Mouse (Mus musculus) ovary, adult 18-20 months (tissue): ENCODE data around the gene Arih1.

Source experiments
- DNase-seq: peaks from one replicate; pipeline ENCODE4 v3.0.0; 2022; ENCODE audit warnings: low spot score, mixed read lengths

The Arih1 gene

DNA sequence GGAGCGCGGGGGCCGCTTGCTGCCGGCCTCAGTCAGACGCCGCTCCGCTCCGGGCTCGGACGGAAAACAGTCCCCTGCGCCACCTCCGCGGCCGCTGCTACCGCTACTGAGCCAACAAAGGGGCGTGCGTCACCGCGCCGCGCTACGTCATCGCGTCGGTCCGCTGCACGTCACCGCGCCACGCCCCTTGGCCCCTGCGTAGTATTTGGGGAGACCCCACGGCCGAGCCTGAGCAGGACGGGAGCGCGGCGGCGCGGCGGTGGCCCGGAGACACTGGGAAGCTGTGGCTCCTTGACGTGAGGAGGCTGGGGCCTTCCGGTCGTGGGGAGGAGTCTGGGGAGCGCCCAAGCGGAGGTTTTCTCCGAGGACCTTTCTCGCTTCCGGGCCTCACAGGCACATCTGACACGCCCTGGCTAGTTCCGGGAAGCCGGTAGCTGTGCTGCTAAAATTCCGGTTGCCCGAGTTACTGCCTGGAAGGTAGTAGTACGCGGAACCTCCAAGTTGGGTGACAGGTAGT, at the start of gene Arih1:
TSS of gene Arih1 (minus strand) at position 70 of the 517 bp plus-strand sequence.
- peak; percentile 97 for DNase-seq

DNA sequence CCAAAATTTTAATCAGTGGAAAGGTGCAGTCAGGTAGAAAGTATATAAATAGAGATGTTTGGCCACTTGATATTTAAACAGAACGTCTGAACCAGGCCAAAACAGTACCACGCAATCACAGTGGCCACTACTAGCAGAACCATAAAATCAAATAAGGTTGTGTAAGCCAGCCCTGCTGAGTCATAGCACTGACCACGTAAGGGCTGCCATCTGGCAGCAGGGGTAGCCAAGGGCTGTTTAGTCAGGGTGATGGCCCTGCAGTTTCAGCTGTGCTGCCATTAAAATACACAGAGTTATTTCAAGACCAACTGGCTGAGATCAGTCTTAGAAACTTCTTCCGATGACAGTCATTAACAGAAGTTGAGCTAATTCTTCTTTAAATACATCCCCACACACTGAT, 47.5 kb upstream of the Arih1 start:
- DNase-seq = peak; percentile 34

DNA sequence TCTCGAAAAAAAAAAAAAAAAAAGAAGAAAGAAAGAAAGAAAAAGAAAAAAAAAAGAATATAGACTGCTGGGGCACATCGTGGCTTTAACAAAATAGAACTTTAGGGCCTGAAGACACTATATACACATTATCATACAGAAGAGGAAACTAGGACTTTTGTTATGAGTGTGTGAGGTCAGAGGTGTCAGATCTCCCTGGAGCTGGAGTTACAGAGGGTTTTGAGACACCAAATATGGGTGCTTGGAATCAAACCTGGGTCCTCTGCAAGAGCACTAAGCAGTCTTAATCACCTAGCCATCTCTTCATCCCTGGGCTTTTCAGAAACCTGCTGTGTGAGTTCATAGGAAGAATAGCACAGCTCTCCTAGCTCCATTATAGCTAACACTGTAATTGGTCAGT, 47.0 kb upstream of the Arih1 start:
- no peak for DNase-seq

DNA sequence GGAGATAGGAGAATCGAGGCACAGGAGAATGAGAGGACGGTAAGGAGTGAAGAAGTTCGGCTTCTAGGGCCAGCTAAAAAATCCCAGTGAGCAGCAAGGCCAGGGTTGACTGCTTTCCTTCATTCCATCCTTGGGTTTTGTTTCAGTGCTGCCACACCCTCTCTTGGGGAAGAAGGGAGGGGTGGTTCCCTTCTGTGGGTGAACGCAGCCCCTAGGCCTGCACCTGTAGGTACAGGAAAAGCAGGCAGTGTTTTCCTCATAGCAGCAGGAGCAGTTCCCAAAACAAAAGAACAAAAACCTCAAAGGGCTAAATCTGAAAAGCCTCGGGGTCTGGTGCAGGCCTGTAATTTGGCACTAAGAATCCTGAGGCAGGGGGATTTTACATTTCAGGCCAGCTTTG, 45.2 kb upstream of the Arih1 start:
- DNase-seq = no peak

DNA sequence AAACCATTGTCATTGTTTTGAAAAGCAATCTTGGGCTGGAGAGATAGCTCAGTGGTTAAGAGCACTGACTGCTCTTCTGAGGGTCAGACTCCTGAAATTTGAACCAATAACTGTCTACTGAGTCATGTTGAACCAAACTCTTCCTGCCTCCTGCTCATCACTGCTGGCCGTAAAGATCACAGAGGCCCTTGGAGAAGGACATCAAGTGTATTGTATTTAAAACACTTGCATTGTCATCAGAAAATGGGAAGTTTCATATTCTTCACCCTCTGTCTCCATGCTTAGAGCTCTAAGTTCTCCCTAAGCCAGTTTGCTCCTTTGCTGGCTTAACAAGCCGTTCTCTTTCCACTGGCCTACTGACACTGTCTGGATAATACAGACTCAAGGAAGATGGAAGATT, 41.9 kb upstream of the Arih1 start:
- DNase-seq = no peak

DNA sequence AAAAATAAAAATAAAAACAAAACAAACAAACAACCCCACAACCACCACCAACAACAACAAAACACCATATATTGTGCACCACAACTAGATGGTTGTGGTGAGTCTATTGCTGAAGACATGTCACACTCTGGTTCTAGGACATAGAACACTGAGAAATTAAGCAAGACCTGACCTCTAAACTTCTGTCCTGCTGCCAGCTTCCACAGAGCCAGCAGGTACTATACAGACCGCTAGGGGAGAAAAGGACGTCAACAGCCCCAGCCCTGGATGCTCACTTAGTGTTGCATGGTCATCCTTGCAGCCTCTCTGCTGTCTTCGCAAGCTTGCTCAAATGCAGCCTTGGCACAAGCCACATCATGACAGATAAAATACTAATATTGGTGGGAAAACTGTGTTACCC, 41.2 kb upstream of the Arih1 start:
- DNase-seq = no peak

DNA sequence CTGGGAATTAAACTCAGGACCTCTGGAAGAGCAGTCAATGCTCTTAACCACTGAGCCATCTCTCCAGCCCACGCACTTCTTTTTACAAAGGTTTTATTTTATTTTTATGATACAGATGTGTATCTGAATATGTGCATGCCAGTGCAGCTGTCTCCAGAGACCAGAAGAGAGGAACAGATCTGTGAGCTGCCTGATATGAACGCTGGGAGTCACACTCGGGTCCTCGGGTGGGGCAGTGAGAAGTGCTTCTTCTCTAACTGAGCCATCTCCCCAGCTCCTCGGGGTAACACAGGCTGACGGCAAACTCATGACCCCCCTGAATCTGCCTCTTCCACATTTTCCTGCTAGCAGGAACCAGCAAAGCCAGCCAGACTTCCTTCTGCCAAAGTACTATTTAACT, 40.3 kb upstream of the Arih1 start:
- no peak for DNase-seq

DNA sequence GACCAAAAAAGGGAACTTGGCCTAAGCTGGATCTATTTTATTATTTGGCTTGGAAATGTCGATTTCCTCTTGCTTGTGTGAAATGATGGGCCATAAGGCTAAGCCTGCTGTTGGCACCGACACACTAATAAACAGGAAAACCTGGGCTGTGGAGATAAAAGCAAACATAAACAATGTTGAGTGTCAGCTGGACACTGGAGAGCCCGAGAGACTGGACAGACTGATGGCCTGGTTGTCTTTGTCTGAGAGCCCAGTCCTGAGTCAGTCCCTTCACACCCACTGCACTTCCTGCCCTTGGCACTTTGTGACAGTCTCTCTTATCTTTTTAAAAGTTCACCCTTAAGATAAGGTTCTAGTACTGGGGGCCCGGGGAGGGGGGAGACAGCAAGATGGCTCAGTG, 36.5 kb upstream of the Arih1 start:
- DNase-seq = no peak

DNA sequence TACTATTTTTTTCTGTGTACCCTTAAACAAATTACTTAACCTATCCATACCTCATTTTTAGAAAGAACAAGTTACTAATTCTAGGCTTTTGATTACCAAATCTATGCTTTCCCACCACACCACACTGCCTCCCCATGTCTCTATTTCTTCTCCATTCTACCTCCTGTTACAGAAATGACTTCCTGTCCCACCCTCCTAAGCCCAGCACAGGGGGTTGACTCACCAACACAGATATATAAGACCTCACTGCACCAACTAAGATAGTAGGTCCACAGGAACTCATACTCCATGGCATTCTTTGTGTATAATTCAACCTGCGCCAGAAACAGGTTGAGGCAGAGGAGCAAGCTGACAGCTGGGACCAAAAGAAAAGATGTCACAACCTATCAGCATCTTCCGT, 33.0 kb upstream of the Arih1 start:
- no peak for DNase-seq

DNA sequence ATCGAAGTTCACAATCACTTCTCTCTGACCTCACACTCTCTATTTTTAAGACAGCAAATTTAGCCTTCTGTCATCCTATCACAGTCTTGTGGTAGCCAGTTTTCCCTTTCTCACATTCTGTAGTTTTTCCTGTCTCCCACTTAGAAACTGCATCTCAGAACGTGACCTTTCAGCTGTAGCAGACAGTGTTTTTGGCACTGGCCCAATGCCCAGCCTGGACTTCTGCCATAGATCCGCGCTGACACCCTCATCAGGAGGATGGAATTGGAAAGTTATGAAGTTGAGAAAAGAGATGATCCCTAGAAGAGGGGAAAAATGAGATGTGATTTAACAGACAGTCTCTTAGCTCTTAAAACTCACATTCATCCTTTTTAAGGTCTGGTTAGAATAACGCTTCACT, 32.6 kb upstream of the Arih1 start:
- peak; percentile 32 for DNase-seq

DNA sequence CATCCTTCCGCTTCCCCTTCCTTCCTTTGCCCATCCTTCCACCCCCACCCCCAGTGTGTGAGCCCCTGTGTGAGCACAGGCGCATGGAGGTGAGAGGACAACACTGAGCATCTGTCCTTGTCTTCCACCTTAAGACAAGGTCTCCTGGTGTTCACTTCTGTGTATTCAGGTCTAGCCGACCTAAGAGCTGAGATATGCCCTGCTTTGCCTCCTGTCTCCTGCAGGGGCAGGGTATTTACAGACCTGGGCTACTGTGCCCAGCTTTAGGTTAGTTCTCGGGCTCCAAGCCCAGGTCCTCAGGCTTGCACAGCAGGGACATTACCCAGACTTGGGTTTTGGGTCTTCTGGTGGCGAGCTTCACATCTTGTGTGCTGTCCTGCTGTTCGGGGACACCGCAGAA, 30.7 kb upstream of the Arih1 start:
- no peak for DNase-seq

DNA sequence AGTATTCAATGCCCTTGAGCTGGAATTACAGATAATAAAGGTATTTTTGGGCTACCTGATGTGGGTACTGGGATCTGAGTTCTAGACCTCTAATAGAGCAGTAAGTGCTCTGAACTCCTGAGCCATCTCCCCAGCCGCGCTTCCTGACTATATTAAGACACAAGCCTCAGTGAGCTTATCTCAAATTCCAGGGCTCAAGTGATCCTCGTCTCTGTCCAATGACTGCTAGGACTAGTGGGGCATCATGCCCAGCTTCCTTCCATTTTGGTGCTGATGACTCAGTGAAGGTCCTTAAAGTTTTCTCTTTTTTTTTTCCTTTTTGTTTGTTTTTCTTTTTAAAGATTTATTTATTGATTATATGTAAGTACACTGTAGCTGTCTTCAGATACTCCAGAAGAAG, 28.7 kb upstream of the Arih1 start:
- DNase-seq = no peak

DNA sequence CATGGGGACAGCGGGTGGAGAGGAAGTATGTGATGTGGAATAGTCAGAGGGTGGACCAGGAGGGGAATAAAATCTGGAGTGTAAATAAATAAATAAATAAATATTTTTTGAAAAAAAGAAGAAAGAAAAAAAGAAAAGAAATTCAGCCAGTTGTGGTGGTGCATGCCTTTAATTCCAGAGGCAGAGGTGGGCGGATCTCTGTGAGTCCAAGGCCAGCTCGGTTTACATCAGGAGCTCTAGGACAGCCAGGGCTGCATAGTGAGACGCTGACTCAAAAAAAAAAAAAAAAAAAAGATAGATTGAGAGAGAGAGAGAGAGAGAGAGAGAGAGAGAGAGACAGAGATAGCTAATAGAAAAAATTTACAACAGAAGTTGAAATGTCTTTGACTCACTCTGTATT, 26.0 kb upstream of the Arih1 start:
- DNase-seq = no peak

DNA sequence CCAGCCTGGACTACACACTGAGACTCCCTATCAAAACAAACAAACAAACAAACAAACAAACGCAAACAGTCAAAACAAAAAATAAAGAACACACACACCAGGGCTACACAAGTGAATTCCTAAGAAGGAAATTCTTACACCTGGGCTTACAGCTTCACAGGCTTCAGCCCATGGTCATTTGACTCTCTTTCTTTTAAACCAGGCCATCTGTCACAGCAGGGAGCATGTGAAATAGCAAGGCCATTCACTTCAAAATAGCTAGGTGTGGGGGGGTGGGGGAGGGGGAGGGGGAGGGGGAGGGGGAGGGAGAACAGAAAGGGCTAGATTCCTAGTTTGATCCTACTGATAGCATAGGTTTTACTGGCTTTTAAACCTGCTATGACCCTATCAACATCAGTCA, 21.7 kb upstream of the Arih1 start:
- DNase-seq = no peak

DNA sequence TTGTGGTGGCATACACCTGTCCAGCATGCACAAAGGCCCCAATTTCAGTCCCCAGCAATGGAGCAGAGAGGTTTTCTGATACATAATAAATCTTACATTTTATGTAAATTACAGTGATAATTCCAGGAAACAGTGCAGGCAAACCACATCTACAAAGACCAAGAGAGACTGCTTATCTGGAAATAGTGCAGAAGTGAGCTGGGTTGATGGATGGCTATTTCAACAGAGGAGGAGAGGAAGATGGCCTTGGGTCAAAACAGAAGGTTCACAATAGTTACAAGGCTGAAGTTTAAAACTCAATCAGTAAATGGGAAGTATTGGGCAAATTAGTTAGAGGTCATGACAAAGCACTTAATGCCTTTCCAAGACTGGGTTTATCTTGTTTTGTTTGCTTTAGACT, 913 bp upstream of the Arih1 start:
- DNase-seq = no peak

DNA sequence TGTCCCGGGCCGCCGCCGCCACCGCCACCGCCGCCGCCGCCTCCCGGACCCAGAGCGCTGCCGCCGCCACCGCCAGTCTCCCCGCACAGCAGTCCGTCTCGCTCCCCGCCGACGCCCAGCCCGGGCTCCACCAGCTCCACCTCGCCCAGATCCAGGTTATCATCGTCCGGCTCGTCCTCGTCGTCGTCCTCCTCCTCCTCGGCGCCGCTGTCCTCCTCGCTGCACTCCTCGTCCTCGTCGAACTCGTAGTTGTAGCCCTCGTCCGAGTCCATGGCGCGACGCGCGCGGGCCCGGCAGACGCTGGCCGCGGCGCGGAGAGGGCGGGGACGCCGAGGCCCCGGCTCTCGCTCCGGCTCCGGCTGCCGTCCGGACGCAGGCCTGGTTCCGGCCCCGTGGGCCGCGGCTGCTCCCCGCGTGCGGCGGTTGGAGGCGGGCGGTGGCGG, 321 bp downstream of the Arih1 start:
- DNase-seq = no peak

DNA sequence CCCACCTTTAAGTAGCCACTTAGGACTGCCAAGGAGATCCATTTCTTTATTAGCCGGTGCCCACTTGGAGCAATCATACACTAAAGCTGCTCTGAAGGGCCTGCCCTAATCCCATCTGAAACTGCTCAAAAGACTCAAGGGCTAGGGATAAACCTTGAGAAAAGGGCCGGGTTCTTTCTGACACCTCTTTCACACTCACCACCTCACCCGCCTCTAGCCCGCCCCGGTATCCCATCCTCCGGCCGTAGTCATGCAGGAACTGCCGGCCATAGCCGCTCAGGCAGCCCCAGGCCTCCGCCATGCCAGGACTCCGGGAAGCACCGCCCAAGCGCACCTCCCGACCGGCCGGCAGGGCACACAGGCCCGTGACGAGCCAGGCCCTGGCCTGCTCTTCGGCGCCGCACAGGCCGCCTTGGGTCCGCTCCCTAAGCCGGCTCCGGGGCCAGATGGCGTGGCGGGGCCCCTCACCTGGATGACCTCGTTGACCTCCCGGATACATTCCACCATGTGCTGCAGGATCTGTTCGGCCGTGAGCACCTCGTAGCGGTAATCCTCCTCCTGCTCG, 825 bp downstream of the Arih1 start:
- DNase-seq = peak; percentile 51

DNA sequence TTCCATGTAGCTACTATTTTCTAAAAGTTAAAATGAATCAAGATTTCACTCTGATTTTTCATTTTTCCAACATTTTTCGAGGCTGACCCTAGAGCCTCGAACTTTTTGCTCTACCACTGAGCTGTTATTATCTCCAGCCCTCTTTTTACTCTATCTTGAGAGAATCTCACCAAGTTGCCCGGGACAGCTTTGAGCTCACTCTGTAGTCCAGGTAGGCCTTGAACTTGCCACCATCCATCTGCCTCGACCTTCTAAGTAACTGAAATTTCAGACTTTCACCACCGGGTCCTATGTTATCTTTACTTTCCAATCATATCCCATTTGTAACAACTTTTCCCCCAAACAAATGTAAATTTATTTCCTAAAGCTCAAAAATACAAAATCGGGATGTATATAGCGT, 1.7 kb downstream of the Arih1 start:
- no peak for DNase-seq

DNA sequence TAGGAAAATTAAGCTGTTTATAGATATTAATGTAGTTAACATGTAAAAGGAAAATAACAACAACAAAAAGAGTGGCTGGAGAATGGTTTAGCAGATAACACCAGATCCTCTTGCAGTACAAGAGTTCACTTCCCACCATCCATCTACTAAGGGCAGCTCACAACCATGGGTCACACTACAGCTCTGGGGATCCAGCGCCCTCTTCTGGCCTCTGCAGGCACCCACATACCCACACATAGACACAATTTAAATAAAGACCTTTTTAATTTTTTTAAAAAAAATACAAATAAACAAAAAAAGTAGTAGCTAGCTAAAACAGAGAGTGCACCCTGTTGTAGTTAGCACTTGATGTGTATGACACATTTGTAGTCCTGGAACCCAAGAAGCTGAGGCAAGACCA, 4.0 kb downstream of the Arih1 start:
- DNase-seq = no peak

DNA sequence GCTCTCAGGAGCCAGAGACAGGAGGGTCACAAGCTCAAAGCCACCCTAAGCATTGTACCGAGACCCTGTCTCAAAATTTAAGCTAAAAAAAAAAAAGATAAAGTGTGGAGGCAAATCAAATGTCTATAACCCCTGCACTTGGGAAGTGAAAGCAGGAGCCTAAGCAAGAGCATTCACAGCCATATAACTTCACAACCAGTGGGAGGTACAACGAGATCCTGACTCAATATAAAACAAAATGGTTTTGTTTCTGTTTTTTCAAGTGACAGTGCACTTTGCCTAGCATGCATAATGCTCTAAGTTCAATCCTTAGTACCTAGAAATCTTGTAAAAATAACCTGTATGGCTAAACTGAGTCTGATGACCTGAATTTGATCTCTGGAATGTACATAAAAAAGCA, 9.8 kb downstream of the Arih1 start:
- DNase-seq = no peak

DNA sequence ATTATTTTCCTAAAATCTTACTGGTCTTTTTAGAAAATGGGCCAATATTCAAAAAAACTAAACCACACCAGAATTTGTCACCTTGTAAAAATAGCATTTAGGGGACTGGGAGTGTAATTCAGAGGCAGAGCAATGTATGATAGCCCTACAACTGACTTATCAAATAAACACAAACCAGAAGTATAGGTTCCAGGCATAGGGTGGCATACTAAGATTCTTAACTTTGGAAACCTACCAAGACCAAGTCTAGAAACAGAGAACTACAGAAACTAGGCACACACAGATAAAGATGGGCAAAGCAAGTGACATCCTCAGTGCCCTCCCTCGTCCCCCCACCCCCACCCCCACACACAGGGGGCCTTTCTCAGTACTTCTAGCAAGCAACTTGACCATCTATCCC, 11.6 kb downstream of the Arih1 start:
- DNase-seq = no peak

DNA sequence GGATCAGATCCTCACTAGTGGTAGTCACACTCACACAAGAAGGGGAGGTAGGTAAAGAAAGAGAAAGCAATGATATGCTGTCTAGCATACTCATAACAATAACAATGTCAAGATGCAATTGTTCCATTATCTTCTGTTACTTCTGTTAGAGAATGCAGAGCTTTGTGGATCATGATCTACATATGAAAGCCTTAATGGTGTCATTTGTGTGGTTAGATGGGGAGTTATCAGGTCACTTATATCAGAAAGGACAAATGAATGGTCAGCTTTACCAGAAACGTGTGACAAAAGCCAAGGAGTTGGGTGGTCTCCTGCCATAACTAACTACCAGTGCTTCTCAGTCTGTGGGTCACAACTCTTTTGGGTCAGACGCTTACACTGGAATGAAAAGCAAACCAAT, 13.2 kb downstream of the Arih1 start:
- DNase-seq = no peak

DNA sequence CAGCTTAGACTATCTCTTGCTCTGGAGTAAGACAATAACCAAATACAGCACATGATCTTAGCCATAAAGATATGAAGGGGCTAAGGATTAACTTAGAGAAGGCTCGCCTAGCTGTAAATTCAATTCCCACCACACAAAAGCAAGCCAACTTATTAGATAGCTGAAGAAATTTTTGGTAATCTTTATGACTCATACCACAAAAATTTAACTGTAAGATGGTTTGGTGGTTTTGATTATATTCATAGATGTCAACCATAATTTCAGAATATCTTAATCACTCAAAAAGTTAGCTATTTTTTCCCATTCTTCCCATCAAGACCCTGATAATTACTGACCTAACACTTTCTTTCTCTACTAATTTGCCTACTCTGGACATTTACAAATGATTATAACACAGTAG, 17.0 kb downstream of the Arih1 start:
- DNase-seq = no peak

DNA sequence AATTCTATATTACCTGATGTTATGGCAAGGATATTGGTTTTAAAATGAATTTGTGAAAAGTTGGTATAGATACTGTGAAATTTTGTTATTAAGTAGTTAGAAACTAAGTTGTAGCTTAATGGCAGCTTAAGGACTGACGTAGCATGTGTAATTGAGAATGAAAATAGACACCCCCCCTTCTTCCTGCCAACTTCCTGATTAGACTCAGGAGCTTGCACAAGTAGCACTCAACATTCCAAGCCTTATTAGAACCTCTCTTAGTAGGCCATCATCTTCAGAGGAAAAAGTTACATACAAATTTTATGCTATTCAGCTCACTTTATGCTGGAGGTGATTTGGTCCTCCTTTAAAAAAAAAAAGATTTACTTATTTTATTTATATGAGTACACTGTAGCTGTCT, 22.1 kb downstream of the Arih1 start:
- no peak for DNase-seq

DNA sequence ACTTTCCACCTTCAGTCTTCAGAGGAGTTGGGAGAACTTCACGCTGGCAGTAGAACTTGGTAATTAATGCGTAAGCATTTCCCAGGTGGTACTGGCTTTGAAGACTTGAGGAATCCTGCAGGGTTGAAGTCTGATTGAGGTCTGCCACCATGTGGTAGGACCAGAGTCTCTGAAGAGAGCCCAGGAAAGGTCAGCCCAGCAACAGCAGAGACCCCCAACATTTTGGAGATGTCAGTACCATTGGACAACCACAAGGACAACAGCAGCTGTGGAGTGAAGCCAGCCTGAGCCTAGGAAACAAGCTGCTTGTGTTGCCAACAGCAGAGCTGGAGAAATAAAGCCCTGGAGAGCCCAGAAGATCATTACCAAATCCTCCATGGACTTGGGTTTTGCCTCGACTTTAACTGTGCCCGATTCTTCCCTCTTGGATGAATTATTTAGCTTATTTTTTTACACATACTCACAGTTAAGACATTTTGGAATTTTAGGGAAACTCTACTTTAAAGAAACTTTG, 27.4 kb downstream of the Arih1 start:
- DNase-seq = no peak
